Mouse (Mus musculus): ENCODE results near the gene Efcab8. TPM values are rescaled to one million over a fixed set of nuclear protein-coding genes. Genes with fewer than 3 reads are reported as not detected.

Efcab8 gene
- polyA plus RNA-seq (2012; rRNA removed; ENCODE audit: low replicate concordance) = 1.1 and 2.4 TPM in 2 replicates

DNA sequence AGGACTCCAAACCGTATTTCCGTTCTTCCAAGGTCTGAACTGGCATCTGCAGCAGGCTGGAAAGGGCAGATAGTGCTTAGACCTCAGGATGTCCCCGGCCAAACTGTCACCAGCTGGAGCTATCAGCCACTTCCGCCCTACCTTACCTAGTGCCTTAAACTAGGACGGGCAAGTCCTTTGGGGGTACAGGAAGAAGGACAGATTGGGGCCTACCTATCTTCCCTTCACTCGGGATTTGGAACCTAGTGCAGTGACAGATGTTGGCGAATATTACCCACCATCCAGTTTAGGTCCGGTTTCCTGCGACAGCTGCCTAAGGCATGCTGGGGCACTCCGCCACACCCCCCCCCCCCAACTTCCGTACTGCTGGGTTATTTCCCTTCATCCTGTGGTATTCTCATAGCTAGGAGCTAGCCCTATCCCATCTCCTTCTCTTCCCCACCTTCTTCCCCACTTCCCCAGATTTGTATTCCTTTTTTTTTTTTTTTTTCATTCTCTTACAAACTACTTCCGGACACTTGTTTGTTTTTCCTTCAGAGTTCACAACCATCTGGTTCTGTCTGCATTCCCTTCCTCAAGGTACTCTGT lies at the start of gene Efcab8:
Efcab8 (plus strand) TSS at position 538 of the 588 bp plus-strand sequence.

GRCm38 (mm10) chr2:153740500-153741436 lies 39.0 kb upstream of the Efcab8 start, which contains the start of gene Mapre1:
Mapre1 (plus strand) TSS chr2:153741274.

DNA sequence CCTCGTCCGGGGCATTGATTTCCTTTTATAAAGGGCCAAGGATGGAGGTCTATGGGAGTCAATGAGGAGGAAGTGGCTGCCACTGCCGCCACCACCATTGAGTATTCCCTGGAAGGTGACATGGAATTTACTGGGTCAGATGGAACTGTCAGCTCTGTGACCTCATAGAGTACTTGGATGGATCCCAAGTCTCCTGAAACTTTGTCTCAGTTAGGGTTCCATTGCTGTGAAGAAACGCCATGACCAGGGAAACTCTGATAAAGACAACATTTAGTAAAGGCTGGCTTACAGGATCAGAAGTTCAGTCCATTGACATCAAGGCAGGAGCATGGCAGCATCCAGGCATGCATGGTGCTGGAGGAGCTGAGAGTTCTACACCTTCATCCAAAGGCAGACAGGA lies 91.3 kb downstream of the Efcab8 start, which contains the start of gene Sun5:
Sun5 (minus strand) TSS at position 101 of the 400 bp plus-strand sequence.

GRCm38 (mm10) chr2:153874745-153875144 lies 95.0 kb downstream of the Efcab8 start, which contains the start of gene Bpifb2:
Bpifb2 (plus strand) TSS chr2:153875045.

Other genes with a start within 250 kb of the Efcab8 start
- gene Nol4l, start 250.0 kb upstream of the Efcab8 start, polyA plus RNA-seq (2012; rRNA removed; ENCODE audit: low replicate concordance) = 6.7 and 11.1 TPM in 2 replicates
- 21.0 and 23.6 TPM in 2 replicates for gene Commd7, start 147.2 kb upstream of the Efcab8 start, polyA plus RNA-seq (2012; rRNA removed; ENCODE audit: low replicate concordance)
- 1.8 and 5.2 TPM in 2 replicates for gene Dnmt3b, start 130.5 kb upstream of the Efcab8 start, polyA plus RNA-seq (2012; rRNA removed; ENCODE audit: low replicate concordance)
- gene Dnmt3c, start 83.3 kb upstream of the Efcab8 start, polyA plus RNA-seq (2012; rRNA removed; ENCODE audit: low replicate concordance) = not detected in 2 replicates
- 13.2 and 16.4 TPM in 2 replicates for gene Mapre1, start 38.7 kb upstream of the Efcab8 start, polyA plus RNA-seq (2012; rRNA removed; ENCODE audit: low replicate concordance)
- not detected in 2 replicates for gene Sun5, start 91.2 kb downstream of the Efcab8 start, polyA plus RNA-seq (2012; rRNA removed; ENCODE audit: low replicate concordance)
- gene Bpifb2, start 95.1 kb downstream of the Efcab8 start, polyA plus RNA-seq (2012; rRNA removed; ENCODE audit: low replicate concordance) = not detected in 2 replicates
- gene Bpifb6, start 120.5 kb downstream of the Efcab8 start, polyA plus RNA-seq (2012; rRNA removed; ENCODE audit: low replicate concordance) = 0.09 and 2.1 TPM in 2 replicates
- gene Bpifb3, start 138.3 kb downstream of the Efcab8 start, polyA plus RNA-seq (2012; rRNA removed; ENCODE audit: low replicate concordance) = 0.06 TPM in 1 of 2 replicates, not detected in the other
- gene Bpifb4, start 158.3 kb downstream of the Efcab8 start, polyA plus RNA-seq (2012; rRNA removed; ENCODE audit: low replicate concordance) = not detected in 2 replicates
- not detected in 2 replicates for gene Bpifa6, start 195.0 kb downstream of the Efcab8 start, polyA plus RNA-seq (2012; rRNA removed; ENCODE audit: low replicate concordance)
- gene Bpifa2, start 228.3 kb downstream of the Efcab8 start, polyA plus RNA-seq (2012; rRNA removed; ENCODE audit: low replicate concordance) = not detected in 2 replicates

Measured in subcutaneous adipose tissue, adult 2 months (tissue).